Mouse (Mus musculus): ENCODE results near the gene Nptn. TPM values are rescaled to one million over a fixed set of nuclear protein-coding genes. Genes with fewer than 3 reads are reported as not detected.

Nptn gene
- total RNA-seq (2021) = 100 to 1,000 TPM; 102 to 114 TPM
- long read RNA-seq, experiment 1, transcript Nptn-201 (8 exons, 2,024 nt) = major isoform, 13 of 18 reads
- long read RNA-seq, experiment 1, partial matches to known transcripts = 1 of 18 reads
- long read RNA-seq, experiment 1, other reads (novel, unspliced or antisense) = 1 of 18 reads
- long read RNA-seq, experiment 2, transcript Nptn-201 (8 exons, 2,024 nt) = major isoform, 8 of 15 reads
- long read RNA-seq, experiment 2, partial matches to known transcripts = 1 of 15 reads
- long read RNA-seq, experiment 2, other reads (novel, unspliced or antisense) = 4 of 15 reads

- Histone ChIP-seq H3K4me3 (peak within 1 kb of the TSS; percentile 99), H3K27ac (peak within 1 kb of the TSS; percentile 98)
- intact Hi-C loops (cut with DNase I) = loop anchor here (5.0 kb wide), 1 partner anchor 35 kb away; no protein-coding TSS in a partner anchor
- DNase-seq = peak; percentile 99
- TF ChIP-seq CTCF (IDR thresholded peaks at IDR 0.05) = no peak
Observed at GRCm38 (mm10) chr9:58581958-58582540, at the start of gene Nptn. Gene Nptn (plus strand): TSS chr9:58582240.

- no peak for TF ChIP-seq CTCF (IDR thresholded peaks at IDR 0.05)
- no peak for DNase-seq
- Histone ChIP-seq H3K27ac (no peak overlapping the region), H3K4me3 (no peak overlapping the region)
- intact Hi-C loops (cut with DNase I) = no loop called here
Observed at GRCm38 (mm10) chr9:58533322-58533721, 48.7 kb upstream of the Nptn start.

- DNase-seq = peak; percentile 48
- Histone ChIP-seq H3K4me3 (no peak overlapping the region), H3K27ac (no peak overlapping the region)
- TF ChIP-seq CTCF (IDR thresholded peaks at IDR 0.05) = peak; percentile 82
- intact Hi-C loops (cut with DNase I) = no loop called here
Observed at GRCm38 (mm10) chr9:58534766-58535165, 47.3 kb upstream of the Nptn start.

- intact Hi-C loops (cut with DNase I) = no loop called here
- DNase-seq = no peak
- peak; percentile 50 for TF ChIP-seq CTCF (IDR thresholded peaks at IDR 0.05)
- no peak overlapping the region for H3K4me3 ChIP-seq
- H3K27ac ChIP-seq = no peak overlapping the region
Observed at GRCm38 (mm10) chr9:58535447-58536134, 46.4 kb upstream of the Nptn start.

- Histone ChIP-seq H3K27ac (no peak overlapping the region), H3K4me3 (no peak overlapping the region)
- DNase-seq = no peak
- no peak for TF ChIP-seq CTCF (IDR thresholded peaks at IDR 0.05)
- intact Hi-C loops (cut with DNase I) = no loop called here
Observed at GRCm38 (mm10) chr9:58537774-58538173, 44.3 kb upstream of the Nptn start.

- peak; percentile 53 for DNase-seq
- intact Hi-C loops (cut with DNase I) = loop anchor here (1.0 to 10.0 kb wide), 2 partner anchors 38 to 335 kb away; no protein-coding TSS in a partner anchor
- peak; percentile 96 for TF ChIP-seq CTCF (IDR thresholded peaks at IDR 0.05)
Observed at GRCm38 (mm10) chr9:58539886-58540285, 42.2 kb upstream of the Nptn start.

GRCm38 (mm10) chr9:58541895-58542338, 40.1 kb upstream of the Nptn start:
- DNase-seq = peak; percentile 90
- peak overlapping the region; percentile 83 for H3K27ac ChIP-seq
- intact Hi-C loops (cut with DNase I) = loop anchor here (1.0 to 10.0 kb wide), 2 partner anchors 110 to 333 kb away; no protein-coding TSS in a partner anchor
- TF ChIP-seq CTCF (IDR thresholded peaks at IDR 0.05) = no peak
- peak overlapping the region; percentile 1; the same call in 1 of the 2 replicates for H3K4me3 ChIP-seq

More at GRCm38 (mm10) chr9:58539886-58540285, 42.2 kb upstream of the Nptn start:
- H3K4me3 ChIP-seq = no peak overlapping the region
- no peak overlapping the region for H3K27ac ChIP-seq

- DNase-seq = no peak
- Histone ChIP-seq H3K4me3 (peak overlapping the region; percentile 65), H3K27ac (peak overlapping the region; percentile 85)
- no peak for TF ChIP-seq CTCF (IDR thresholded peaks at IDR 0.05)
- intact Hi-C loops (cut with DNase I) = loop anchor here (10.0 kb wide), 1 partner anchor 330 kb away; no protein-coding TSS in a partner anchor
Observed at GRCm38 (mm10) chr9:58544879-58545324, 37.1 kb upstream of the Nptn start.

- Histone ChIP-seq H3K27ac (peak overlapping the region; percentile 85), H3K4me3 (peak overlapping the region; percentile 65)
- no peak for TF ChIP-seq CTCF (IDR thresholded peaks at IDR 0.05)
- DNase-seq = no peak
- intact Hi-C loops (cut with DNase I) = loop anchor here (10.0 kb wide), 1 partner anchor 329 kb away; no protein-coding TSS in a partner anchor
Observed at GRCm38 (mm10) chr9:58545428-58545827, 36.6 kb upstream of the Nptn start.

- TF ChIP-seq CTCF (IDR thresholded peaks at IDR 0.05) = no peak
- intact Hi-C loops (cut with DNase I) = loop anchor here (10.0 kb wide), 1 partner anchor 328 kb away; no protein-coding TSS in a partner anchor
- DNase-seq = peak; percentile 79
- Histone ChIP-seq H3K27ac (peak overlapping the region; percentile 3; the same call in 1 of the 2 replicates), H3K4me3 (peak overlapping the region; percentile 3; the same call in 1 of the 2 replicates)
Observed at GRCm38 (mm10) chr9:58546630-58547360, 35.2 kb upstream of the Nptn start.

GRCm38 (mm10) chr9:58548897-58549296, 33.1 kb upstream of the Nptn start:
- no peak for TF ChIP-seq CTCF (IDR thresholded peaks at IDR 0.05)
- no peak for DNase-seq
- intact Hi-C loops (cut with DNase I) = loop anchor here (10.0 kb wide), 1 partner anchor 326 kb away; no protein-coding TSS in a partner anchor
- no peak overlapping the region for H3K4me3 ChIP-seq
- peak overlapping the region; percentile 53 for H3K27ac ChIP-seq

GRCm38 (mm10) chr9:58549694-58550093, 32.3 kb upstream of the Nptn start:
- no peak for TF ChIP-seq CTCF (IDR thresholded peaks at IDR 0.05)
- Histone ChIP-seq H3K27ac (peak overlapping the region; percentile 53), H3K4me3 (no peak overlapping the region)
- peak; percentile 74 for DNase-seq
- intact Hi-C loops (cut with DNase I) = loop anchor here (10.0 kb wide), 1 partner anchor 325 kb away; no protein-coding TSS in a partner anchor

Measured in gastrocnemius, adult 2 months (tissue).